Mouse (Mus musculus) regulatory T cell (primary cell): ENCODE results near the gene Ip6k2.

Experiments used
- in situ Hi-C: fragments of 300-600 bp; cut with MboI, MseI; formaldehyde crosslinking; loops from one replicate; pipeline ENCODE4 v1.15.1; 2025; ENCODE audit warnings: high pct_unique_total_duplicates

Gene Ip6k2

GRCm38 (mm10) chr9:108781891-108782290, 1.7 kb upstream of the Ip6k2 start:
- in situ Hi-C loops = no loop called here

GRCm38 (mm10) chr9:108782836-108783547, 604 bp upstream of the Ip6k2 start:
- in situ Hi-C loops = no loop called here

- in situ Hi-C loops = no loop called here
Observed at GRCm38 (mm10) chr9:108785416-108785815, 1.8 kb downstream of the Ip6k2 start.

- in situ Hi-C loops = no loop called here
Observed at GRCm38 (mm10) chr9:108786494-108786893, 2.9 kb downstream of the Ip6k2 start.

GRCm38 (mm10) chr9:108787080-108787479, 3.5 kb downstream of the Ip6k2 start:
- in situ Hi-C loops = no loop called here

GRCm38 (mm10) chr9:108788713-108789112, 5.1 kb downstream of the Ip6k2 start:
- in situ Hi-C loops = no loop called here

GRCm38 (mm10) chr9:108792307-108792706, 8.7 kb downstream of the Ip6k2 start:
- in situ Hi-C loops = no loop called here

GRCm38 (mm10) chr9:108792730-108793129, 9.1 kb downstream of the Ip6k2 start:
- in situ Hi-C loops = no loop called here

GRCm38 (mm10) chr9:108795281-108795680, 11.7 kb downstream of the Ip6k2 start:
- in situ Hi-C loops = no loop called here

- in situ Hi-C loops = no loop called here
Observed at GRCm38 (mm10) chr9:108795762-108796161, 12.2 kb downstream of the Ip6k2 start.

GRCm38 (mm10) chr9:108796351-108796981, 12.9 kb downstream of the Ip6k2 start:
- in situ Hi-C loops = no loop called here

GRCm38 (mm10) chr9:108797477-108797876, 13.9 kb downstream of the Ip6k2 start:
- in situ Hi-C loops = no loop called here

GRCm38 (mm10) chr9:108798508-108799075, 15.0 kb downstream of the Ip6k2 start:
- in situ Hi-C loops = no loop called here

GRCm38 (mm10) chr9:108799564-108799963, 16.0 kb downstream of the Ip6k2 start:
- in situ Hi-C loops = no loop called here

GRCm38 (mm10) chr9:108805768-108806167, 22.2 kb downstream of the Ip6k2 start:
- in situ Hi-C loops = no loop called here

GRCm38 (mm10) chr9:108806379-108806778, 22.8 kb downstream of the Ip6k2 start:
- in situ Hi-C loops = no loop called here

- in situ Hi-C loops = no loop called here
Observed at GRCm38 (mm10) chr9:108806831-108807230, 23.2 kb downstream of the Ip6k2 start.

GRCm38 (mm10) chr9:108807674-108808073, 24.1 kb downstream of the Ip6k2 start:
- in situ Hi-C loops = no loop called here

GRCm38 (mm10) chr9:108808163-108808665, 24.6 kb downstream of the Ip6k2 start, which contains the start of gene Nckipsd:
TSS of gene Nckipsd (plus strand) at chr9:108808368.
- in situ Hi-C loops = no loop called here

- in situ Hi-C loops = no loop called here
Observed at GRCm38 (mm10) chr9:108809188-108809587, 25.6 kb downstream of the Ip6k2 start.

GRCm38 (mm10) chr9:108809723-108810122, 26.1 kb downstream of the Ip6k2 start:
- in situ Hi-C loops = no loop called here

- in situ Hi-C loops = no loop called here
Observed at GRCm38 (mm10) chr9:108810516-108810915, 26.9 kb downstream of the Ip6k2 start.

- in situ Hi-C loops = no loop called here
Observed at GRCm38 (mm10) chr9:108815557-108815956, 32.0 kb downstream of the Ip6k2 start.
